Mouse (Mus musculus) heart, postnatal 14 days (tissue): ENCODE measurements around the gene Acsl6. TPM values are rescaled to one million over a fixed set of nuclear protein-coding genes. Genes with fewer than 3 reads are reported as not detected.
"Not testable (repeated sequence)": the region's sequence is repeated elsewhere in the genome, so short reads cannot be mapped to it uniquely, and the experiment has no call there.

ENCODE experiments used
- DNase-seq, 2 experiments: peaks; one replicate each; pipeline ENCODE4 v3.0.0; 2021 to 2022
- intact Hi-C: fragments of 180-260 bp; cut with DNase I; formaldehyde crosslinking; loops from one replicate; pipeline ENCODE4 v1.15.1; 2025
- long read RNA-seq, 2 experiments: library from polyadenylated mRNA; stranded (forward); transcript quantifications; one replicate each; pipeline ENCODE4 v2.0.0; 2021
- total RNA-seq, 2 experiments: library from RNA; stranded (reverse); gene quantifications; 2 replicates each; pipeline ENCODE4 v1.2.3; 2021

Gene Acsl6
- total RNA-seq: 1 to 10 TPM; 1.2 to 1.5 TPM
- long read RNA-seq, experiment 1, full-length matches to known transcripts: 3 of 3 reads
- long read RNA-seq, experiment 1, partial matches to known transcripts: 0 of 3 reads
- long read RNA-seq, experiment 1, other reads (novel, unspliced or antisense): 0 of 3 reads
- long read RNA-seq, experiment 2: 0 reads

GRCm38 (mm10) chr11:54303728-54304470, at the start of gene Acsl6:
TSS of gene Acsl6 (plus strand) at chr11:54303798.
- intact Hi-C loops: no loop called here
- DNase-seq: peak in 1 of 2 experiments; percentile 17

GRCm38 (mm10) chr11:54254114-54254513, 49.5 kb upstream of the Acsl6 start:
- peak; percentile 27 to 32 for DNase-seq
- intact Hi-C loops: loop anchor here (1.0 to 10.0 kb wide), 2 partner anchors 109 to 519 kb away; no protein-coding TSS in a partner anchor

GRCm38 (mm10) chr11:54256624-54257376, 46.8 kb upstream of the Acsl6 start:
- intact Hi-C loops: loop anchor here (1.0 to 10.0 kb wide), 4 partner anchors 168 to 522 kb away; no protein-coding TSS in a partner anchor
- DNase-seq: peak; percentile 75 to 84

- intact Hi-C loops: no loop called here
- DNase-seq: no peak
These were observed 40.1 kb upstream of the Acsl6 start for GRCm38 (mm10) chr11:54263405-54264031.

- intact Hi-C loops: no loop called here
- DNase-seq: peak; percentile 31 to 74
These were observed 39.1 kb upstream of the Acsl6 start for GRCm38 (mm10) chr11:54264542-54264941.

- intact Hi-C loops: no loop called here
- no peak for DNase-seq
These were observed 36.4 kb upstream of the Acsl6 start, which contains the start of gene Il3 for GRCm38 (mm10) chr11:54267177-54267576. TSS of gene Il3 (minus strand) at chr11:54267277.

- intact Hi-C loops: no loop called here
These were observed 34.3 kb upstream of the Acsl6 start for GRCm38 (mm10) chr11:54269191-54269896.

GRCm38 (mm10) chr11:54271437-54271949, 32.1 kb upstream of the Acsl6 start:
- intact Hi-C loops: no loop called here
- DNase-seq: no peak

More at GRCm38 (mm10) chr11:54269191-54269896, 34.3 kb upstream of the Acsl6 start:
- no peak for DNase-seq

- intact Hi-C loops: no loop called here
- DNase-seq: no peak
These were observed 15.7 kb upstream of the Acsl6 start for GRCm38 (mm10) chr11:54287821-54288453.

- intact Hi-C loops: no loop called here
- no peak for DNase-seq
These were observed 11.4 kb upstream of the Acsl6 start for GRCm38 (mm10) chr11:54292163-54292562.

- intact Hi-C loops: no loop called here
- no peak for DNase-seq
These were observed 9.4 kb upstream of the Acsl6 start for GRCm38 (mm10) chr11:54293980-54294807.

GRCm38 (mm10) chr11:54295971-54296370, 7.6 kb upstream of the Acsl6 start:
- DNase-seq: no peak
- intact Hi-C loops: no loop called here

- no peak for DNase-seq
- intact Hi-C loops: no loop called here
These were observed 6.9 kb upstream of the Acsl6 start for GRCm38 (mm10) chr11:54296734-54297133.

- intact Hi-C loops, DNase-seq: not testable (repeated sequence)
These were observed 6.1 kb upstream of the Acsl6 start for GRCm38 (mm10) chr11:54297471-54297870.

GRCm38 (mm10) chr11:54298777-54299176, 4.8 kb upstream of the Acsl6 start:
- DNase-seq: no peak

GRCm38 (mm10) chr11:54301994-54302393, 1.6 kb upstream of the Acsl6 start:
- DNase-seq: no peak
- intact Hi-C loops: no loop called here

More at GRCm38 (mm10) chr11:54298777-54299176, 4.8 kb upstream of the Acsl6 start:
- intact Hi-C loops: no loop called here

- DNase-seq: no peak
- intact Hi-C loops: no loop called here
These were observed 992 bp upstream of the Acsl6 start for GRCm38 (mm10) chr11:54302606-54303005.

- peak in 1 of 2 experiments; percentile 40 for DNase-seq
- intact Hi-C loops: no loop called here
These were observed 396 bp upstream of the Acsl6 start for GRCm38 (mm10) chr11:54303076-54303727.
